Mouse (Mus musculus): ENCODE measurements around the gene Frk. TPM values are rescaled to one million over a fixed set of nuclear protein-coding genes. Genes with fewer than 3 reads are reported as not detected.
"Not testable (repeated sequence)": the region's sequence is repeated elsewhere in the genome, so short reads cannot be mapped to it uniquely, and the experiment has no call there.

Gene Frk
- 14.7 and 21.2 TPM in 2 replicates for total RNA-seq (2021)
- long read RNA-seq, full-length matches to known transcripts = 13 of 15 reads
- long read RNA-seq, partial matches to known transcripts = 2 of 15 reads
- long read RNA-seq, other reads (novel, unspliced or antisense) = 0 of 15 reads

GRCm38 (mm10) chr10:34483297-34484013, at the start of gene Frk:
Gene Frk (plus strand): TSS chr10:34483399.
- DNase-seq = peak; percentile 37

GRCm38 (mm10) chr10:34434191-34434590, 49.0 kb upstream of the Frk start:
- DNase-seq = not testable (repeated sequence)

DNA sequence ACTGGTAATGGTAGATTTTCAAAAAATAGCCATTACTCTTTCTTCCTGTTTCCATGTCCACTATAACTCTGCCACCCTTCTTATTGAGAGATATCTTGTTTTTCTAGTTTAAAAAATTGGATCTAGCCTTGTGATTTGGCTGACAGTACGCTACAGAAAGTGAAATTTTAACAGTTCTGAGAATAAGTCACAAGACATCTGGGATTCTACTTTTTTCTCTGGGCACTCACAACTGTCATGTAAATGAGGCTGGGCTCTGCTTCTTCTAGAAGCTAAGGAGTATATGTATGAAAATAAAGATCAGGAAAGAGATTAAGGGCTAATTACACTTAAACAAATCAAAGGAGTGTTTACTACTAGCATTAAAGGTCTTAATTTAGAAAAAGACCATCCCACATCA, 33.7 kb upstream of the Frk start:
- no peak for DNase-seq

- peak; percentile 30 for DNase-seq
Measured at GRCm38 (mm10) chr10:34461451-34461850, 21.7 kb upstream of the Frk start.

- no peak for DNase-seq
Measured at GRCm38 (mm10) chr10:34464321-34464720, 18.9 kb upstream of the Frk start.

GRCm38 (mm10) chr10:34469037-34469436, 14.2 kb upstream of the Frk start:
- DNase-seq = no peak

DNA sequence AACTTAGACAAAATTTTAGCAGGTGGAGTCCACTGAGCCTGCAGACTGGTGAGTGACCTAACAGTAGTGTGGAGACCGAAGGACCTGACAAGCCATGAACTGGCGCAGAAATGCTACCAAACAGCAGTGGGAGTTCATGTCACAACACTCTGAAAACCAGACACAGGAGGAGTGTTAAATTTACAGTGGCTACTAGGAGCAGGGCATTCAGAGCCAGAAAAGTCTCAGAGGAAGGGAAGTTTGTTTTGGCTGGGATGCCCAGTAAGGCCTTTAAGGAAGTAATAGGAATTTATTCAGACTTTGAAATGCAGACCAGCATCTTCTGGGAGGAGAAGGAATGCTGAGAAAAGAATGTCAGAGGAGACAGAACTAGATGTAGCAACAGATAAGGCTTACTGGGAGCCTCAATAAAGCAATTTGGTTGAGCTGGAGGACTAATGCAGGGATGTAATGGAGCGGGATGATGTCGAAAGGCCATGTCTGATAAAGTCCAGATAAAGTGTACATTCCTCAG, 3.2 kb upstream of the Frk start:
- DNase-seq = no peak

DNA sequence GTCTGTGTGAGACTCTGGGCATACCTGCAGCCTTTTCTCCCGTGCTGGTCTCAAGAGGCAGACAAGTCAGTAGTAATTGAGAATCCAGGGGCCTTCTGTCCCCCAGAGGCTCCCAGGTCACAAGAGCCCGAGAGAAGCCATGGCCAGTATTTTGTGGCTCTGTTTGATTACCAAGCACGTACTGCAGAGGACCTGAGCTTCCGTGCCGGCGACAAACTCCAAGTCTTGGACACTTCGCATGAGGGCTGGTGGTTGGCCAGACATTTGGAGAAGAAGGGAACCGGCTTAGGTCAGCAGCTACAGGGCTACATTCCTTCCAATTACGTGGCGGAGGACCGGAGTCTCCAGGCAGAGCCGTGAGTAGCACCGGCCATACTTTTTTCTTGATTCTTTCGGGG, 814 bp downstream of the Frk start:
- DNase-seq = peak; percentile 45

- DNase-seq = peak; percentile 57
Measured at GRCm38 (mm10) chr10:34485079-34485478, 1.9 kb downstream of the Frk start.

DNA sequence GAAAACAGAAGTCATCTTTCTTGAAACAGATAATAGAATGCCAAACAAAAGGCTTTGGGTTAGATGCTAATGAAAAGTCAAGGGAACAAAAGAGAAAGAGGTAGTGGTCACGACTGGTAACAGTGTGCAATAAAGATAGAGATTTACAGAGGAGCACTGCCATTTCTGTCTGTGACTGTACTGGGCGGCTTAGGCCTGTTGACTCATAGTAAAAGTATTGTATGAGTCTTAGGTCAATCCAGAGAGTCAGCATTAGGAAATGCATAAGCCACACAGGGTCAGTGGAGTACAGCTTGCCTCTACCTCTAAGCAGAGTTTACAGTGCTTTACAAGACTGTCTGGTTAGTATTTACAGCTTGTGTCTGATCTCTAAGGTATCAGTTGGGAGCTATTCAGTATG, 24.6 kb downstream of the Frk start:
- no peak for DNase-seq

DNA sequence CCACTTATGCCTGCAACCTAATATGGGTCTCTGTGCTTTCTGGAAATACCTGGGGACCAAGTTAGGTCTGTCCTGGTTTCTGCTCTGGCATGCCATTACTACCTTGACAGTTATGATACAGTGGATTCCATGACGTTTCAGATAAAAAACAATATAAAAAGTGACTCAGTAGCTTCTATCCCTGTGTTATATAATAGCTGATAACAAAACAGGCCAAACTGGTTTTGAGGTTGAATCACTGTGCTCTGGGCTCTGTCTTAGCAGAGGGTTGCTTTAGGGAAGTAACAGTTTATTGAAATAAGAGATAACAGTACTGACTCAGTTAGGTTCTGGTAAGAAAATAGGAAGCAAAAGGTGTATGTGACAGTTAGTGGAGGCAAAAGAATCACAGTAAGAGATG, 25.4 kb downstream of the Frk start:
- no peak for DNase-seq

GRCm38 (mm10) chr10:34509256-34509655, 26.1 kb downstream of the Frk start:
- peak; percentile 2 for DNase-seq

DNA sequence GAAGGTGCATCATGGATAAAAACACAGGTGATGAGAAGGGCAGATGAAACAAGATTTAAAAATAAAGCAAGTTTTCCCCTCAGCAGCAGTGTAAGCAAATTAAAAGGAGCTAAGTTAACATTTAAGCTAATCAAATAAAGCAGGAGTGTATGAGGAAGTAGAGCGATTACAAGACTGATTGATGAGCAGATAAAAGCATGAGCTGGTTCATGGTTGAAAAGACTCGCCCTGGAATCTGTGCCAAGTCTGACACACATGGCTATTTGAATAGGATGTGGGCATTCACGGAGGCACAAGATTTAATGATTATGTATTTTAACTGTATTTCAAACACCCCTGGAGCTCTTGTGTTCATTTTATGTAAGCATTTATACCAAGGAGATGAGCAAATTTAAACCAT, 28.0 kb downstream of the Frk start:
- peak; percentile 10 for DNase-seq

DNA sequence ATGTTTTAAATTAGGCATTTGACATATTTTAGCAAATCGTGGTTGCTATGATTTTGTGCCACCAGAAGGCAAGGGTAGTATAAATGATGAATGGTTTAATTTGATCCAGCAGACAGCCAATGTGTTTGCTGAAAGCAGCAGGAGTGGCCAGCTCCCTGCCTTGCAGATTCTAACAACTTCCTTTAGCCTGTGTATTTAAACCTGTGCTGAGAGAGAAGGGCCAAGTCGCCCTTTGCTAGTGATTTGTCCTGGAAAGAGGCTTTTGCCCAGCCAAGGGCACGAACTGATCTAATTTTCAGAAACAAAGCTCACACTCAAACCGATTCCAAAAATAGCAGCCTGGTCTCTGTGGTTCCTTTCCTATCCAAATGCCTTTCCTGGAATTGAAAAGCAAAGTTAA, 29.4 kb downstream of the Frk start:
- no peak for DNase-seq

DNA sequence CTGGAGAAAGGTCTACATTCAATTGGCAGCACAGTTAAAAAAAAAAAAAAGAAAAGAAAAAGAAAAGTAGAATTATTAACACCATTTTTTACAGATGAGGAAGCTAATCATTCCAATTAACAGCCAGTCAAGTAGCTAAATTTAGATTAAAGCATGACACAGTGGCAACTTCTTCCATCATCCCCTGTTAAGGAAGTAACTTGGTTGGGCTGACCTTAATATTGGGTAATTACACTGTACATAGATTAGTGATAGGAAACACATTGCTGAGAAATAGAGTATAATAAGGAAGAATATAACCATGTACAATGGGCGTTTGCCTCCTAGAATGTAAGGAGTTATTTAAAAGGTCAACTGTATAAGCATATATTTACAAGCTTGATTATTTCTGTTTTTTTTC, 42.4 kb downstream of the Frk start:
- DNase-seq = no peak

GRCm38 (mm10) chr10:34531766-34532165, 48.6 kb downstream of the Frk start:
- no peak for DNase-seq

DNA sequence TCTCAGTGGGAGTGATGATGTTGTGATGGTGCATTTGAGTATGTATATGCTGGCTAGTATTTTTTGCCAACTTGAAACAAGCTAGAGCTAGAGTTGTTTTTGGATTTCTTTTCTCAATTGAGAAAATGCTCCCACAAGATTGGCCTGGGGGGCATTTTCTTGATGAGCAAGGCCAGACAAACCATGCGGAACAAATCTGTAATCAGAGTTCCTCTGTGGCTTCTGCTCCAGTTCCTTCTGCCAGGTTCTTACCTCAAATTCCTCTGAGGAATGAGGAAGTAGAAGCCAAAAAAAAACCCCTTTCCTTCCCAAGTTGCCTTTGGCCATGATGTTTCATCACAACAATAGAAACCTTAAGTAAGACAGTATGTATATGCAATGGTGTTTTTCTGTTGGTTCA, 49.3 kb downstream of the Frk start:
- DNase-seq = no peak

DNA sequence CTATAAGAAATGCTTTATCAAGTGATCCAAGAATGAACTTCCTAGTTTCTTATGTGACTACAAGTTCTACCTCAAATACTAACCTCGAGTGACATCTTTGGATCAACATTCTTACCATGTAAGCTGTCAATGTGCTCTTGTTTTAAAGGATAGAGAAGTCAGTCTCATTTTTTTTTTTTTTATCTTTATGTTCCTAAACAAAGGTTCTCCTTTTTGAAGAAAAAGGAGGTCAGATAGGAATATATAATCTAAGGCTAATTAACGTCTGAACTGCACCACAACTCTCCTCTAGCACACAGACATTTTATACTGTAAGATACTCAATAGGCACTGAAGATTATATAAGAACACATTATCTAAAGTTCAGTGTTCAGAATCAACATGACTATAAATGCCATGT, 57.5 kb downstream of the Frk start:
- DNase-seq = no peak

DNA sequence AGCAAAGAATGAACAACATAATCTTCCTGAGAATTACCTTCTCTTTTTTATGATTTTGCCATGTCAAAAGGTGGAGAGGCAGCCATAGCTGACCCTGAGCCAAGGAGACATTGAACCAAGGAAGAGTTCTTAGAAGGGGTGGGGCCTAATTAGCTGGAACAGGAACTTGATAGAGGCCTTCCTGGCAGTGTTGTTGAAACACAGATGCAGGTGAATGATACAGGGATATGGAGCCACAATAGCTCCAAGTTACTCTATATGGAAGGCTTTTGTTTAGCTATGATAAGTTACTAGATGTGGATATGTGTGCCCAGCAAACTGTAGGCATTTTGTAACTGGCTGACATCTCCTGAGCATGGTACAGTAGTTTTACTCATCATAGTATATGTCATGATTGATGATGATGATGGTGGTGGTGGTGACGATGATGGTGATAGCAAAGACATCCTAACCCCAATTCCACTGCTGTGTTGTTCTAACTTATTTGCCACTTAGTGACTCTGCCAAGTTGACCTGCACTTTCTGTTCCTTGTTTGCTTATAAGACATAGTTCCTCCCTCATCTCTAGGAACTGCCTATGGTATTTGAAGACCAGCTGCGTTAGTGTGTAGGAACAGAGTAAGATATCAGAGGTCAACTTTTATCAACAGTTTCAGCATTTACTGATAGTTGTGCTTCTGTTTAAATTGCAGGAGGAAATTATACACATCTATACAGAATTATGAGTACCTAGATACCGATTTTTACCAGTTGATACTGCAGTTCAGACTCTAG, 58.7 kb downstream of the Frk start:
- no peak for DNase-seq

DNA sequence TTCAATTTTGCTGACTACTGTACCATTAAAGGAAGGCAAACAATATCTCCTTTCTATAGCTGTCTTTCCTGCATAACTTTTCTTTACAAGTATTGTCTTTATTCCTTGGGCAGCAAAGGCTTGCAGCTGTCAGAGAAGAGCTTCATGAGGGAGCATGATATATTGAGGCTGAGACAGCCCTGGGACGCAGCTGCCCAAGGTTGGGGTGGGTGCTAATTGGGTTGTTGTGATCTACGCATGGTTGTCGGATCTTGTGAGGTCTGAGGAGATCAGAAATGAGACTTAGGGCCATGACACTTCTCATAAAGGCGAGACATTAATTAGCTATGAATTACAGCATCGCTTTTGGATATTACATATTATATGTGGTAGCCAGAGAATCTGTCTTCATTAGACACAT, 67.4 kb downstream of the Frk start:
- no peak for DNase-seq

DNA sequence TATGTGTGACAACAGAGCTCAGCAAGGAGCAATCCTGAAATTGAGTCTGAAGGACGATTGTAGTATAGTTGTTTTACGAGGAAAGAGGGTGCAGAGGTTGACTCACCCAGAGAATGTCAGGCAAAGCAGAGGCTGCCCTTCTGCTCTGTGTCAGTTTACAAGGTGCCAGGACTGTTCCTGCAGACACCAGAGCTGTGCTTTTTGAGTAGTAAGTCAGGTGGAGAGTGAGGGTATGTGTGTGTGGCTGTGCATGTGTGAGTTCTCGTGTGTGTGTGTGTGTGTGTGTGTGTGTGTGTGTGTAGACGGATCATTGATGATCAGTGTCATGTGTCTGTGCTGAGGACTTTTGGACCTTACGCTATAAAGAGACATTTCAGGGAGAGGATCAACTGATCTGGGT, 68.4 kb downstream of the Frk start:
- no peak for DNase-seq

GRCm38 (mm10) chr10:34563518-34564176, 80.4 kb downstream of the Frk start:
- no peak for DNase-seq

- DNase-seq = no peak
Measured at GRCm38 (mm10) chr10:34615474-34615873, 132.3 kb downstream of the Frk start.

All from adrenal gland, postnatal 25 days (tissue).